ENCODE assay signal across 10 mouse cellular contexts in the genomic region with DNA sequence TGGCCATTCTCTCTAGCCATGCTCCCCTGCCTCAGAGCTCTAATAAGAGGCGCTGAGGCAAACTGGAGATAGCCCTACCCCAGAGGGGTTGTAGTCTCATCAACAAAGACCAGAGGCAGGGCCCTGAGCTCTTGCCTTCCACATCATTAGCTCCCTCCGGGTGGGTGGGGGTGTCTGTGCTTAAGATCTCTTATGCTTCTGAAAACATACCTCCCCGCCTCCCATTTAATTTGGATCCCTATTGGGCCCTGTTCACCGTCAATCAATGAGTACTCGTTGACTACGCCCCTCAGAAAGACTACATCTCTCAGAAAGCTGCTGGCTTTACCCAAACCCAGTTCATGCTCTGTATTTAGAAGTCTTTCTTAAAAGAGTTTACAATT. TPM values are rescaled to one million over a fixed set of nuclear protein-coding genes. Genes with fewer than 3 reads are reported as not detected.
A peak's percentile ranks its signal among the peaks of the same experiment; 100 is the strongest.
DNase-seq lines count a peak whose midpoint lies in the region; ATAC-seq and TF ChIP-seq lines count a peak whose summit lies in the region.
"Had no signal": no experiment of that assay in that cellular context is flagged by ENCODE, and none has a peak within 500 bp of the region (broad histone marks: within the 10 kb centered on the region; RNA-seq: fewer than 3 reads in every experiment).

No protein-coding gene starts in this region.

- DNase-seq in liver, adult 2 months (ENCODE audit: extremely low read depth, low read depth, low spot score): peak; percentile 33
- no peak for DNase-seq in limb, embryonic 14.5 days (ENCODE audit: low spot score)
- peak; percentile 70 for DNase-seq in skeletal muscle tissue, adult 2 months (ENCODE audit: low read depth, low spot score)
- no peak for DNase-seq in adrenal gland, postnatal 36 days
- no peak for DNase-seq in cerebellum, adult 18-20 months
- DNase-seq in ovary, postnatal 36 days (ENCODE audit: low spot score): no peak
- DNase-seq: cerebellum, postnatal 14 days had no signal

- WGBS in liver, adult 2 months: 76% methylated on average over 6 of the region's 6 CpGs
- 36% methylated on average over 6 of the region's 6 CpGs for WGBS in liver, embryonic 12.5 days (ENCODE audit: insufficient replicate concordance)
- 36% methylated on average over 6 of the region's 6 CpGs for WGBS in forebrain, embryonic 13.5 days
- 52% methylated on average over 6 of the region's 6 CpGs for WGBS in limb, embryonic 14.5 days

- H3K27ac ChIP-seq in liver, adult 2 months (replicated peaks; ENCODE audit: insufficient read depth, low read depth, low read length): peak overlapping the region; percentile 84
- no peak overlapping the region for H3K27ac ChIP-seq in liver, embryonic 12.5 days
- no peak overlapping the region for H3K27ac ChIP-seq in forebrain, embryonic 13.5 days
- H3K27ac ChIP-seq in limb, embryonic 14.5 days (replicated peaks; ENCODE audit: low read depth, low read length): no peak overlapping the region

- peaks cover 21% of the 10 kb centered on the region for H3K4me1 ChIP-seq in liver, adult 2 months (ENCODE audit: control insufficient read depth, insufficient read depth, low read length)
- H3K4me1 ChIP-seq in liver, embryonic 12.5 days: peaks cover 22% of the 10 kb centered on the region
- peaks cover 53% of the 10 kb centered on the region for H3K4me1 ChIP-seq in forebrain, embryonic 13.5 days
- H3K4me1 ChIP-seq in limb, embryonic 14.5 days (ENCODE audit: control insufficient read depth, insufficient read depth, low read length): peaks cover 44% of the 10 kb centered on the region

- no peak for ATAC-seq in liver, embryonic 12.5 days
- ATAC-seq in forebrain, embryonic 13.5 days: no peak
- no peak for ATAC-seq in limb, embryonic 14.5 days (ENCODE audit: low FRiP score, low read depth)

- peak overlapping the region; percentile 51 for H3K4me3 ChIP-seq in liver, adult 2 months (ENCODE audit: insufficient read depth, low read depth, low read length)
- no peak overlapping the region for H3K4me3 ChIP-seq in liver, embryonic 12.5 days
- no peak overlapping the region for H3K4me3 ChIP-seq in forebrain, embryonic 13.5 days
- H3K4me3 ChIP-seq in limb, embryonic 14.5 days (replicated peaks; ENCODE audit: low read length): no peak overlapping the region
- H3K4me3 ChIP-seq: megakaryocyte, embryonic 14.5 days had no signal

- H3K9ac ChIP-seq in liver, adult 2 months (ENCODE audit: low read depth, low read length): peak overlapping the region; percentile 71; the same call in 1 of the 2 replicates
- H3K9ac ChIP-seq in liver, embryonic 12.5 days: no peak overlapping the region
- no peak overlapping the region for H3K9ac ChIP-seq in forebrain, embryonic 13.5 days
- no peak overlapping the region for H3K9ac ChIP-seq in limb, embryonic 14.5 days (ENCODE audit: low read depth, low read length, severe bottlenecking)

- no peak for TF ChIP-seq CTCF in liver, adult 2 months (IDR thresholded peaks at IDR 0.05; ENCODE audit: low read depth, low read length)

- H3K4me2 ChIP-seq in liver, embryonic 12.5 days: no peak overlapping the region
- H3K4me2 ChIP-seq in forebrain, embryonic 13.5 days: peak overlapping the region; percentile 4; the same call in 1 of the 2 replicates
- H3K4me2 ChIP-seq in limb, embryonic 14.5 days (replicated peaks; ENCODE audit: low read depth, low read length, severe bottlenecking): peak overlapping the region; percentile 20

- H3K79me2 ChIP-seq in liver, adult 2 months (ENCODE audit: control insufficient read depth, insufficient read depth, low read length): no peaks in the 10 kb centered on the region

- H3K27me3 ChIP-seq in liver, adult 2 months (ENCODE audit: control insufficient read depth, insufficient read depth, low read length): no peaks in the 10 kb centered on the region
- H3K27me3 ChIP-seq in liver, embryonic 12.5 days (replicated peaks): peaks cover 64% of the 10 kb centered on the region
- no peaks in the 10 kb centered on the region for H3K27me3 ChIP-seq in forebrain, embryonic 13.5 days
- H3K27me3 ChIP-seq in limb, embryonic 14.5 days (ENCODE audit: control insufficient read depth, insufficient read depth, low read length): no peaks in the 10 kb centered on the region

- TF ChIP-seq POLR2A in liver, adult 2 months (IDR thresholded peaks at IDR 0.05; ENCODE audit: extremely low read depth, insufficient read depth, low read length): no peak
- no peak for TF ChIP-seq POLR2A in limb, embryonic 14.5 days (IDR thresholded peaks at IDR 0.05; ENCODE audit: borderline replicate concordance, extremely low read depth, insufficient read depth, insufficient read length)

- H3K36me3 ChIP-seq in liver, adult 2 months (ENCODE audit: control insufficient read depth, insufficient read depth, low read length): no peaks in the 10 kb centered on the region
- no peaks in the 10 kb centered on the region for H3K36me3 ChIP-seq in liver, embryonic 12.5 days
- H3K36me3 ChIP-seq in forebrain, embryonic 13.5 days (ENCODE audit: poor library complexity, severe bottlenecking): no peaks in the 10 kb centered on the region
- no peaks in the 10 kb centered on the region for H3K36me3 ChIP-seq in limb, embryonic 14.5 days (ENCODE audit: control insufficient read depth, insufficient read depth, low read length)

- H3K9me3 ChIP-seq in liver, embryonic 12.5 days (replicated peaks): no peaks in the 10 kb centered on the region
- no peaks in the 10 kb centered on the region for H3K9me3 ChIP-seq in forebrain, embryonic 13.5 days (replicated peaks)
- no peaks in the 10 kb centered on the region for H3K9me3 ChIP-seq in limb, embryonic 14.5 days (ENCODE audit: control insufficient read depth, low read length)
- H3K9me3 ChIP-seq: megakaryocyte, embryonic 14.5 days had no signal

RNA-seq across cellular contexts. Expression of gene Prelp, which starts 3.1 kb away (rescaled TPM):
- total RNA-seq in liver, adult 2 months (2014; rRNA removed): 6.6 and 9.3 TPM in 2 replicates
- 23.8 and 27.2 TPM in 2 replicates for polyA plus RNA-seq in liver, adult 2 months (2012; rRNA removed)
- 0.69 and 0.81 TPM in 2 replicates for polyA plus RNA-seq in liver, embryonic 12.5 days (2016; fragmentation: Nextera tagmentation; extraction: Ambion mirVana)
- polyA plus RNA-seq in forebrain, embryonic 13.5 days (2015; fragmentation: Nextera tagmentation; extraction: Ambion mirVana): 1.3 and 3.1 TPM in 2 replicates
- polyA plus RNA-seq in limb, embryonic 14.5 days (2012; rRNA removed): 24.5 and 30.3 TPM in 2 replicates
- 13.9 TPM in 2 replicates for polyA plus RNA-seq in limb, embryonic 14.5 days (2014; fragmentation: Nextera tagmentation; extraction: Ambion mirVana)
- total RNA-seq in adrenal gland, postnatal 36 days (2021): 10 to 100 TPM; 42.1 to 44.9 TPM

RNA-seq across cellular contexts. Expression of gene Optc, which starts 10.3 kb away (rescaled TPM):
- total RNA-seq in liver, adult 2 months (2014; rRNA removed): not detected in 2 replicates
- not detected in 2 replicates for polyA plus RNA-seq in liver, adult 2 months (2012; rRNA removed)
- 0.10 and 0.11 TPM in 2 replicates for polyA plus RNA-seq in liver, embryonic 12.5 days (2016; fragmentation: Nextera tagmentation; extraction: Ambion mirVana)
- polyA plus RNA-seq in forebrain, embryonic 13.5 days (2015; fragmentation: Nextera tagmentation; extraction: Ambion mirVana): 2.3 and 3.3 TPM in 2 replicates
- 2.4 and 3.7 TPM in 2 replicates for polyA plus RNA-seq in limb, embryonic 14.5 days (2012; rRNA removed)
- 1.0 and 1.1 TPM in 2 replicates for polyA plus RNA-seq in limb, embryonic 14.5 days (2014; fragmentation: Nextera tagmentation; extraction: Ambion mirVana)
- total RNA-seq in adrenal gland, postnatal 36 days (2021): 1 to 10 TPM; 1.2 TPM

Comparison
In these comparisons a context has a peak if more than half of its experiments do, and no peak if none do; other contexts are left out.
1. DNase-seq: peak in liver, adult 2 months (single experiment) and skeletal muscle tissue, adult 2 months (single experiment); none in limb, embryonic 14.5 days (single experiment), adrenal gland, postnatal 36 days (0 of 2), cerebellum, adult 18-20 months (0 of 2) and ovary, postnatal 36 days (single experiment).